Mouse (Mus musculus) heart, postnatal 14 days (tissue): ENCODE measurements around the gene Slc25a44. TPM values are rescaled to one million over a fixed set of nuclear protein-coding genes. Genes with fewer than 3 reads are reported as not detected.

Experiments used
- DNase-seq, 2 experiments: peaks; one replicate each; pipeline ENCODE4 v3.0.0; 2021 to 2022
- intact Hi-C: fragments of 180-260 bp; cut with DNase I; formaldehyde crosslinking; loops from one replicate; pipeline ENCODE4 v1.15.1; 2025
- long read RNA-seq, 2 experiments: library from polyadenylated mRNA; stranded (forward); transcript quantifications; one replicate each; pipeline ENCODE4 v2.0.0; 2021
- total RNA-seq, 2 experiments: library from RNA; stranded (reverse); gene quantifications; 2 replicates each; pipeline ENCODE4 v1.2.3; 2021

Gene Slc25a44
- total RNA-seq = 10 to 100 TPM; 13.1 to 14.2 TPM
- long read RNA-seq, experiment 1, transcript Slc25a44-201 (4 exons, 3,577 nt) = major isoform, 12 of 35 reads
- long read RNA-seq, experiment 1, transcript Slc25a44-204 (4 exons, 3,504 nt) = minor isoform, 5 of 35 reads
- long read RNA-seq, experiment 1, partial matches to known transcripts = 1 of 35 reads
- long read RNA-seq, experiment 1, other reads (novel, unspliced or antisense) = 15 of 35 reads
- long read RNA-seq, experiment 2, transcript Slc25a44-201 (4 exons, 3,577 nt) = major isoform, 11 of 24 reads
- long read RNA-seq, experiment 2, partial matches to known transcripts = 8 of 24 reads
- long read RNA-seq, experiment 2, other reads (novel, unspliced or antisense) = 1 of 24 reads

GRCm38 (mm10) chr3:88424605-88425329, at the start of gene Slc25a44:
Gene Slc25a44 (minus strand): TSS chr3:88425139.
- DNase-seq = peak; percentile 88 to 96
- intact Hi-C loops = no loop called here

- intact Hi-C loops = no loop called here
- no peak for DNase-seq
Measured at GRCm38 (mm10) chr3:88473571-88473970, 48.6 kb upstream of the Slc25a44 start.

GRCm38 (mm10) chr3:88473020-88473419, 48.1 kb upstream of the Slc25a44 start:
- intact Hi-C loops = no loop called here
- no peak for DNase-seq

- no peak for DNase-seq
- intact Hi-C loops = no loop called here
Measured at GRCm38 (mm10) chr3:88470943-88471479, 46.1 kb upstream of the Slc25a44 start.

DNA sequence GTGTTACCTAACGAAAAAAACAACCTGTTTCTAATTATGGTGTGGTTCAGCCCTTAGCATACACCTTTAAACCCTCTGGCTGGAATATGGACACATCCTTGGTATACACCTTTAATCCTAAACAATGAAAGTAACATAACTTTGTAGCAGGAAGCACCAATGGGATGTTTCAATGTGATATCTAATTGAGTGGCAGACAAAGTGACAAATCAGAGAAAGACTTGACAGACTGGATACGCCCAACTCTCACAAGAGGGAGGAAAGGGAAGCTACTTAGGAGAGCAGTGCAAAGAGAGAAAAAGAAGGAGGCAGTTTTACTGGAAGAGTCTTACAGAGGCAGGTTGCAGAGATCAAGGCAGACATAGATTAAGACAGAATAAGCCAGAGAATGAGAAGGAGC, 44.5 kb upstream of the Slc25a44 start:
- no peak for DNase-seq
- intact Hi-C loops = no loop called here

GRCm38 (mm10) chr3:88467116-88467824, 42.3 kb upstream of the Slc25a44 start:
- intact Hi-C loops = loop anchor here (1.0 to 2.0 kb wide), 2 partner anchors 26 to 60 kb away; no protein-coding TSS in a partner anchor
- DNase-seq = peak; percentile 89 to 96

GRCm38 (mm10) chr3:88465127-88465526, 40.2 kb upstream of the Slc25a44 start:
- DNase-seq = no peak
- intact Hi-C loops = no loop called here

GRCm38 (mm10) chr3:88464425-88464824, 39.5 kb upstream of the Slc25a44 start:
- no peak for DNase-seq
- intact Hi-C loops = no loop called here

- intact Hi-C loops = no loop called here
- no peak for DNase-seq
Measured at GRCm38 (mm10) chr3:88460983-88461696, 36.2 kb upstream of the Slc25a44 start, which contains the start of gene Sema4a. Gene Sema4a (minus strand): TSS chr3:88461182.

DNA sequence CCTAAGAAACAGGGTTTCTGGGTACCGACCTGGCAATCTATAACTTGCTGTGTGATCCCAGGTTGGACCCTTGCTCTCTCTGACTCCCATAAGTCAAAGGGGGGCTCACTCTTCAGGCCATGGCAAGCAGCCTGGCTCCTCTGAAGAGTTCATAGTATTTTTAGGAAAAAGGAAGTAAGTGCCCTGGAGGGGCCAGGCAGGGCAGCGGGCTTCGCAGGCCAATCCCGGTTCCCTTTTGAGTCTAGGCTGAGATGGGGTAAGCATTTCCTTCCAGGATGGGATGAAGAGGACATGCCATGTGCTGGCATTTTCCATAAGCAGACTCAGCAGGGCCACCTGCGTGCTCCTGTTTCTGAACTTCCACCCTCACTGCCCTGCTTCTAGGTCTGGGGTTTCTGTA, 35.1 kb upstream of the Slc25a44 start:
- intact Hi-C loops = no loop called here

GRCm38 (mm10) chr3:88458778-88459219, 33.9 kb upstream of the Slc25a44 start:
- no peak for DNase-seq
- intact Hi-C loops = no loop called here

More for the DNA sequence above, 35.1 kb upstream of the Slc25a44 start:
- DNase-seq = no peak

- intact Hi-C loops = no loop called here
- no peak for DNase-seq
Measured at GRCm38 (mm10) chr3:88456746-88457532, 32.0 kb upstream of the Slc25a44 start.

GRCm38 (mm10) chr3:88456313-88456712, 31.4 kb upstream of the Slc25a44 start:
- no peak for DNase-seq
- intact Hi-C loops = no loop called here

DNA sequence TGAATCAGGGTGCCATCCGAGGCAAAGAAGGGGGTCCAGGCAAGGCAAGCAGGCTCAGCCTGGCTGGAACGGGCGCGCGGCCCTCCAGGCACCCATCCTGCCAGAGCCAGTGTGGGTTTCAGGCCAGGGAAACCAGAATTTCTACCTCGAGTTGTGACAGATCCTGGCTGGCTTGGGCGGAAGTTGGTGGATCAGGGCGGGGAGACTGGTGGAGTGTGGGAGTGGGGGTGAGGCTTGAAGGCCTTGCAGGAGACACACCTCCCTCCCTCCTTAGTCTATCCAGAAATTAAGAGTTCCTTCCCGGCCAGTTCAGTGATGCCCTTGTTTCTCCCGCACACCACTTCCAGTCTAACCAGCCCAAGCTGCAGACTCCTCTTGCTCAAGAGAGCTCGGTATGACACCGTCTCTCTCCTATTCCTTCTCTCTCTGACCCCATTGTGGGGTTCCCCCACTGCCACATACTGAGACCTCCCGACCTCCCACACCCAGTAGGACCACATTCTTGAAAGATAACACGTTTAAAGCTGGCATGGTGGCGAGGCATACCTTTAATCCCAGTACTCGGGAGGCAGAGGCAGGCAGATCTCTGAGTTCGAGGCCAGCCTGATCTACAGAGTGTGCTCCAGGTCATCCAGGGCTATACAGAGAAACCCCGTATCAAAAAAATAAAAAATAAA, 30.8 kb upstream of the Slc25a44 start:
- no peak for DNase-seq
- intact Hi-C loops = no loop called here

- no peak for DNase-seq
- intact Hi-C loops = no loop called here
Measured at GRCm38 (mm10) chr3:88454762-88455587, 30.0 kb upstream of the Slc25a44 start.

DNA sequence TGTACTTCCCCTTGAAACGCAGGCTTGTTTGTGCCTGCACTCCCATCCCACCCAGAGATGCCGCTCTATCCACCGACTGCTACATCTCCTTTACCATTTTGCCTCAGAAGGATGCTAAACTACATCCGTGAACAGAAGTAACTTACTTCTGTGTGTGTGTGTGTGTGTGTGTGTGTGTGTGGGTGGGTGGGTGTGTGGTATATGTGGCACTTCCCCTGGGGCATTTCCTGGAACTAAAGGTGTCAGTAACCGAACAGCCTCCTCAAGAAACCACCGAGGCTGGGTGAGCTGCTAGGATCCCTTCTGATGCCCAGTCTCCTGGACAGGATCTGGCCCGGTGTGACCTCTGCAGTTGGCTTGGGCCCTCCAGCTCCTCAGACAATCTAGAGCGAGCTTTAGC, 29.0 kb upstream of the Slc25a44 start:
- intact Hi-C loops = no loop called here
- DNase-seq = no peak

GRCm38 (mm10) chr3:88453369-88453768, 28.4 kb upstream of the Slc25a44 start:
- intact Hi-C loops = no loop called here
- DNase-seq = no peak

- no peak for DNase-seq
- intact Hi-C loops = no loop called here
Measured at GRCm38 (mm10) chr3:88452716-88453115, 27.8 kb upstream of the Slc25a44 start.
